Mouse (Mus musculus) fat pad, adult 2 months (tissue): ENCODE data around the gene Rad51b.

ENCODE experiments used
- DNase-seq: peaks from one replicate; pipeline ENCODE4 v3.0.0-alpha.2; 2011; ENCODE audit warnings: low read depth, low spot score; ENCODE audit errors: extremely low read depth

The Rad51b gene

DNA sequence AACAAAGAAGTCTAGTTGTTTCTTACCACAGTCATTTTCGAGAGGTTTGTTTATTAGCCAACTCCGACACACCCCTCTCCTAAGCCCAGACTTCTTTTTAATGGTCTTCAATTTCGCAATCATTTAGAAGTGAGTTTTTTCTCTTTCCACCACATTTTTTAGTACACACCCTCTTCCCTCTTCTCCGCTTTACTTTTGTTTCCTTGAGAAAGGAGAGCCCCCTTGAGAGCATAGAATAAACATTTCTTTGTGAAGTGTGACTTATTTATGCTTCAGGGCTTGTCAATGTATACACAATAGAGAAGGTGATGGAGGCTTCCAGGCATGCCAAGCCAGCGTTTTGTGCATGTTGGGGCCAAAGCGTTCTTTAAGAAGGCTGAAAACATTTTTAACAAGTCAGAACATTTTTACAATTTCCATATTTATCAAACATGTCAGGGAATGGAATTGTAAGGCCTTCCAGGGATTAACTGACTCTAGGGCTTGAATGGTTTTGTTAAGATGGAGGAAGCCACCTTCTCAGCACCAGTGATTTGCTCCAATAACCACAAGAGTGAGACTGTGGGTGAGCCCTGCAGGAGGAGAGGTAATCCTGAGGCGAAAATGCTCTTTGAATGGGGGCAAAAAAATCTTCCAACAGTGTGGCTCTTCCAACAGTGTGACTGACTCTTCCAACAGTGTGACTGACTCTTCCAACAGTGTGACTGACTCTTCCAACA is 136.8 kb downstream of the Rad51b start:
- DNase-seq = no peak

DNA sequence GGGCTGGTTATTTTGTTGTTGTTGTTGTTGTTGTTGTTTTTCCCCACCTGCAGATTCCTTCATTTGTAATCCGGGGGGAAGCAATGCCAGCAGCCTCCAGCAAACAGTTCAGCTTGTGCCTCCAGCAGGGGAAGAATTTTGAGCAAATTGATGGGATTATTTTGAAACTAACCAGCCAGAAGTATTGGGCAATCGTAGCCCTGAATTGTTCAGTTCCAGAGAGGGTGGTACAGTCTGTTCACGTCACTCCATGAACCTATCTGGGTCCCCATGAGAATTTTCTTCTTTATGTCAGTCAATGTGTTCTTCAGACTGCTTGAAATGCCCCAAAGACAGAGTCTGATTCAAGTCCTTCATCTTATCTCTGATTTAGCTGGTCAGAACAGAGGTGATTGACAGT is 138.4 kb downstream of the Rad51b start:
- DNase-seq = no peak

DNA sequence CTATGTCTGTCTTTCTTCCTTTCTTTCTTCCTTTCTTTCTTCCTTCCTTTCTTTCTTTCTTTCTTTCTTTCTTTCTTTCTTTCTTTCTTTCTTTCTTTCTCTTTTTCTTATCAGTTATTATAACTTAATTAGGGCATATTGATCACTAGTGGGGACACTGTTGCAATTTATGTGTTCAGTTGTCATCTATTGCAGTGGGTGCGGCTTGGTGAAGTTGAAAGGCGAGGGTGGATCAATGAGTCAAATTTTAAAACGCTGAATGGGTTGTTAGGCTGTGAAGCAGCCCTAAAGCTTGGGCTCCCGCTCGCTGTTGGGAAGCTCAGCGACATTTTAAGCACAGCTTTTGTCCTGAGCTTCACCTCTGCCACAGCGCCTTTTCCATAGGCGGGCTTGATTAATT is 139.0 kb downstream of the Rad51b start:
- no peak for DNase-seq

DNA sequence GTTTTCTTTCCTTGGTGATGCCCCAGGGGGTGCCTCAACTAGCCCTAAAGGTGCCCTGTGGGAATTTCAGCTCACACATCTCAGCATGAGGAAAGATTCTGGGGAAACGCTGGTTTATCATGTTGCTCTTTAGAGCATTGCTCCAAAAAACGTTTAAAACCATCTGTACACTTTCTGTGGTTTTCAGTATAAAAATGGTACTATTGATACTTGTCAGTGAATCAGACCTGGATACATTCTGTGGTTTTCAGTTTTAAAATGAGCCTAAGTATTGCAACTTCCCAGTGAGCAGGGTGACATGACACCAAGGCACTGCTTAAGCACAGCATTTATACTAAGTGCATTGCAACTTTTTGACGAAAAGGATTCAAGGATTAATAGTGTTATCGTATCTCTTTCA is 139.8 kb downstream of the Rad51b start:
- DNase-seq = no peak

DNA sequence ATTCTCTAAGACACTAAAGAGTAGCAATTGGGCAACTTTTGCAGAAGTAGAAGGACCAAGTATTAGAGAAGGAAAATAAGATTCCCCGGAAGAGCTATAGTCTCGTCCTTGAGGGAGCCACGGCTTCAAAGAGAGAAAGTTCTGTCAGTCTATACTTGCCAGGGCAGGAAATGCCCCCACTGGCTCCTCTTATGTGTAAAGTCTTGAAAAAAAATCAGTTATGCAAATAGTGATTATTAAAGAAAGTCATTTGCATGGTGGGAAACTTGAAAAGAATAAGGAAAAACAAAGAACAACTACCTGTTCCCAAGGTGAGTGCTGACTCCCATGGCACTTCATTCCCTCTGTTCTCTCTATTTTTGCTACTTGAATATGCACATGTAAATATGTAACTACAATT is 140.5 kb downstream of the Rad51b start:
- DNase-seq = no peak

DNA sequence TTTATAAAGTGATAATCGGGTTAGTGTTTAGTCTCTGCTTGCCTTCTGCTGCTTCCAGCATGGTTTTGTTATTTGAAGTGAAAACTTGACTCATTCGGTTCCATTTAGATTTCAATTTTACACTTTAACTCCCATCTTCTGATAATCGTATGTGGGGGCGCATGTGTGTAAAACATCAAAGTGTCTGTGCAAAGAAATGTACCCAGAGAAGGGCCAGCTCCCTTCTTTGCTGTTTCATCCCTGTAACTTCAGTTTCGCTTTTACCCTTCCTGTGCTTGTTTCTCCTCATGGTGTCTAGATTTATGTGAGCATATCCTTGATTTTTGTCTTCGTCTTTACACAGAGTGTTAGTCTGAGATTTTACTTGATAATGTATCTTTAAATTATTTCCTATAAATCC is 142.9 kb downstream of the Rad51b start:
- DNase-seq = no peak

DNA sequence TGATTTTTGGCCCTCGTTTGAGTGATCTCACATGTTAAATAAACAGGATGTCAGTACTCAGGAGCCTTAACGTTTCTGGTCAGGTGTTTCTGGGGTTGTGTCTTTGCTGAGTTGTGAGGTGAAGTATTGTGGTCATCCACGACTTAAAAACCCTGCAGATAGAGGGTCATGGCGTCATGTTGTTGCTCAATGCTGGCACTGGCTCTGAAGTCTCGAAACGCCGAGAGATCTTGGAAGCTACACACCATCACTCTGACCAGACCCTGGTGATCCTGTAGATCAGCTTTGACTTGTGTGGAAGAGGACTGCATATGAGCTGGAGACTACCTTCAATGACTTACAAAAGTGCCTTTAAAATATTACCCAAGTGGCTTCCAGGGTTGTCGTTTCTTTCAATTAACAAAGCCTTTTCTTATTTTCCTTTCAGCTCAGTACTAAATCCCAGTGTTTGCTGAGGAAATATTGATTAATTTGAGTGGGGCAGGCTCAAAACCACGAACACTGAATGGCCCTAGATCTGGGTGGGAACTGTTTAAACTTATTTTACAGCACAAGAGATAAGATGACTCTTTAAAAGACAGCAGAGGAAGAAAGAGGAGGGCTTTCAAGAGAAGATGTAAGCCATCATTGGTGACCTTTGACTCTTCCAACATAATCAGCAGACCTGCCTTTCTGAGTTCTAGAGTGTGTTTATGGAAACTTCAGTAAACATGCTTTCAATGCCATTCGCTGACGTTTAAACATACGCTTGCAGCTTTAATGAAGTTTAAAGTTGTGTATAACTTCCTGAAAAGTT is 144.3 kb downstream of the Rad51b start:
- DNase-seq = no peak

DNA sequence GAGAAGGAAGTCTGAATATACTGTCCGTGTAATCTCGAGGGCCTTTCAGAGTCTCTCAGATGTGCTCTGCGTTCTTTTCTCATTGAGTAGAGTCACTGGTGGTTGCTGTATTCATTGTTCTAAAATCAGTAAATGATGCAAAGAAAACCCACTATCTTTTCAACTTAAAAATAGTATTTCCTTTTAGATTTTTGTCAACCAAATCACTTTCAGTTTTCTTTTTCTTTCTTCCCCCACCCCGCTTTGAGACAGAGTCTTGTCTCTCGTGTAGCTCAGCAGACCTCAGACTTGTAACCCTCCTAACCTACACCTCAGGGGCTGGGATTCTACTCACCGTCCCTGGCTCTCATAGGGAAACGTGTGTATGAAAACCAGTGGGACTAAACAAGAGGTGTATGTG is 145.0 kb downstream of the Rad51b start:
- no peak for DNase-seq

DNA sequence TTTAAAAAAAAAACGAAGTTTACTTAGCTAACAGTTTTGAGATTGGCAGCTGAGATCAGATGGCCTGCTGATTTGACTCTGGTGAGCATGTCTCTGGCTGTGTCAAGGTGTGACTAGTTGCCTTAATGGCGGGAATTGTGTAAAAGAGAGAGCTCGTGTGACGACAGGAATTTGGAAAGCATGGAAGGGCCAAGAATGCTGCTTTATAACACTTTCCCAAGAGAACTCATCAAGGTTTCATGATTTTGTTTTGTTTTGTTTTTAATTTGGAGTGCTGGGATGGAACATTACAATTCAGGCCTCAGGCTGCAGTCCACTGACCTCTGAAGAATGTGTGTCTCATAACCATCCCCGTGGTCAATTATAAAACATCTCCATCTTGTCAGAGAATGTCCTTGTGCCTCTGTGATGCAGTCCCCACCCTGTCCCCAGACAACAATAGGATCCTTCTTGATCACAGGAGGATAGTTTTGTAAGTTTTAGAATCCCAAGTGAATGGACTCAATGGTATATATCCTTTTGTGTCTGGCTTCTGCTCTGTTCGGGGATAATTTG is 145.8 kb downstream of the Rad51b start:
- DNase-seq = no peak

DNA sequence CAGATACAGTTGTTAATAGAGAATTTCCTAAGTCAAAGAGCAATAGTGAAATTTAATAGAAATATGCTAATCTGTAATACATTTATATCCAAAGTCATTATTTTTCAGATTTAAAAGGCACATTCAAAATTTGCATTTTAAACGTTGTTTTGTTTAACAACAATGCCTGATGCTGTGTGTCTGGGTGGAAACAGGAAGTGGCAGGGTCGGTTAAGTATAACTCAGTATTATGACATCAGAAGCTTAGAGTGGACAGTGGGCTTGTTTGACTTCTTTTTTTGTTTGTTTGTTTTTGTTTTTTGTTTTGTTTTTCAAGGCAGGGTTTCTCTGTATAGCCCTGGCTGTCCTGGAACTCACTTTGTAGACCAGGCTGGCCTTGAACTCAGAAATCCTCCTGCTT is 147.6 kb downstream of the Rad51b start:
- no peak for DNase-seq

DNA sequence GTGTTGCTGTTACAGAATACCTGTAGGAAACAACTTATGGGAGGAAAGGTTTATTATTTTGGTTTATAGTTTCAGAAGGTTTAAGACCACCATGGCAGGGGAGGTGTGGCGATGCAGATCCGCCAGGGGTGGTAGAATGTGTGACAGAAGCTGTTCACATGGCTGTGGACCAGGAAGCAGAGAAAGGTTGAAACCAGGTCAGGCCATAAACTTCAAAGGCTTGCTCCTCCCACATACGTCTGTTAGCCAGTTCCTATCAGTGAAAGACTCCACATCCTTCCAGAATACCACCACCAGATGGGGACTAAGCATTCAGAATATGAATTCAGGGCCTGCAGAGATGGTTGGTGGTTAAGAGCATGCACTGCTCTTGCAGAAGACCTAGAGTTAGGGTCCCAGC is 150.0 kb downstream of the Rad51b start:
- no peak for DNase-seq

DNA sequence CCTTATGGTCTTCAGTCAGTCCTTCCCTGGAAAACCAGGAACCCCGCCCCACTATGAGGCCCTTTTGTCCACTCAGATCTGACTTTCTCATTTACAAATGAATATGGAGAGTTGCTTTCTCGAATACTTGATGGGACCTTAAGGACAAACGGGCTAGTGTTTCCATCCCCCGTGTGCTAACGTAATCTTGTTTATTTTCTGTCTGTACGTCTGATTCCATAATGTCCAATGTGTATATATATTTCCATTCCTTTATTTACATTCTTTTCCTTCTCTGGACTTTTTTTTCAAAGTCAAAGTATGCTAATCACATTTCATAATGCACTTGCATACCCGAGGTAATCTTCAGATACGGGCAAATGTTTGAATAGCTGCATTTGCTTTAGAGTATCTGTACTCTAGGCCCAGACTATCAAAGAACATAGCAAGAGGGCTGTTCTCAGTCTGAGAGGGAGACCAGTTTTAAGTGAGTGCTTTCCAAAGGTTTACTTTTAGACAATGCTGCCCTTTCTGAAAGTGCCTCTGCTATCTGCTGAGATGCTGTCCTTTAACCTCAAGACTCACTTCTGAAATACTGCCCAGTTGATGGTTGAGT is 152.8 kb downstream of the Rad51b start:
- DNase-seq = no peak

DNA sequence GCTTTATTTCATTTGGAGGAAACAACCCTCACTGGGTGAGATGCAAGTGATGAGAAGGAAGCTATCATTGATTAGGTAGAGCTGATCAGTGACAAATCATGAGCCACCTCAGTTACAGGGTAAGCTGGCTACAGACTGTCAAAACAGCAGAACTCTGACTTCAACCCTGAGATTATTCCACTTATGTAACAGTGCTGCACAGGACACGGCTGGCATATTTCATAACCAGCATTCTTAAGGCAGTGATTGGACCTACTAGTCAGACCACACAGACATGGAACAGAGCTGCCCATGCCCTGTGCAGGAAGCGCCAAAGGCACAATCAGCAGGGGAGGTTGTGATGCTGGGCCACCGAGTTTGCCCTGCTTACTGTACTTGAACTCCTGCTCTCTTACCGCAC is 155.8 kb downstream of the Rad51b start:
- no peak for DNase-seq

DNA sequence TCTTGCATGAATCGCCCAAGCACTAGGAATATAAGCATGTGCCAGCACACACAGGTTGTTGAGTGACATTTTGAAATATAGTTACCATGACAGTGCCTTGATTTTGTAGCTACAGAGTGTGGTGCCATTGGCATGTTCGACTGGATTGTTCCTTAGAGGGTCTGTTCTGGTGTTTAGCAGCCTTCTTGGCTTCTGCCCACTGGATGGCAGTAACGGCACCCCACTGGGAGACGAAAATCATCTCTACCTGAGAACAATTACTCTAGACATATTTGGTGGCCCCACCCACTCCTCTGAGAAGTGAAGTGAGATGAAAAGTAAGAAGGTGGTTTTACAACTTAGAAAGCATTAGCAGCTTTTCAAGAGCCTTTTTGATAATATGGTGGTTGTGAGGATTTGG is 156.9 kb downstream of the Rad51b start:
- DNase-seq = no peak

DNA sequence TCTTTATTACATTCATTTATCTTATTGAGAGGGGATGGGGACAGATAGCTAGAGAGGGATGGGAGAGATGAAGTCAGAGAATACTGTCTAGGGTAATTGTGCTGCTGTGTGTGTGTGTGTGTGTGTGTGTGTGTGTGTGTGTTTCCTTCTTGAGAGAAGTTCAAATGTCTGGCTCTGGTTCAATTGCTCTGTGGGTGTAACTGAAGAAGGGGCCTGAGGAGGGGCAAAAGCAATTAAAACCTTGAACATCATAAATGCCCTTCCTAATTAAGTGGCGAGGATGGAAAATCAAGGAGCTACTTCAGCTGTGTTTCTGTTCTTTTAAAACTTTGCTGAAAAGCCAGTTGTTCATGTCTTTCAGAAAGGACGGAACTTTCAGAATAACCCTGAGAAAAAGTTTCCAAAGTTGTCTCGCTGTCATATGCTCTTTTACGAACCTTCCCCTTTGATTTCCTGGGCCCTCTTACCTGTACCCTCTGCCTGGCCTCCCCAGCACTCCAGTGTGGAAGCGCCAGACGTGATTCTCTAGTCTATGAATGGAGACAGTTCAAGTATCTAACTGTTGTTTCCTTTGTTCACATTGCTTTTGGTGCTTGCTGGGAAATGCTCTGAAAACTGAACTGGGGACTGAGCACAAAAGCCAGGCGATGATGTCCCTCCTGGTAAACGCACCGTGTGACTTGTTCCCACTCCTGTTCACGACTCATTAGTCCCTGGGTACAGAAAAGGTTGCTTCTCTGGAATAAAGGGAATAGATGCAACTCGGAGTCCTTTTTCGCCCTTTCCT is 158.2 kb downstream of the Rad51b start:
- no peak for DNase-seq

DNA sequence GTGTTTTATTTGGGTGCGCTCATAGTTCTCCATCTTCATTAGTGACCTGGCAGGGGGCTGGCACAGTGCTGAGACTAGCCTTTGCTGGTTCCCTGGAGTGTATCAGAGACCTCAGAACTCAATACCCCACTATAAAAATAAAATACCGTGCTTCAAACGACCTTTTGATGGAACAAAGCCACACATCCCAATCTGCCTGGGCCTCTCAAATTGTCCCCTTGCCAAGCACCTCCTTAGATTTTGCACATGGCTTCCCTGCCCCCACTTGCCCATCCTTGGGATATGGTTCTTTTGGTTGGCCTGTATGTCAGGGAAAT is 158.7 kb downstream of the Rad51b start:
- no peak for DNase-seq

DNA sequence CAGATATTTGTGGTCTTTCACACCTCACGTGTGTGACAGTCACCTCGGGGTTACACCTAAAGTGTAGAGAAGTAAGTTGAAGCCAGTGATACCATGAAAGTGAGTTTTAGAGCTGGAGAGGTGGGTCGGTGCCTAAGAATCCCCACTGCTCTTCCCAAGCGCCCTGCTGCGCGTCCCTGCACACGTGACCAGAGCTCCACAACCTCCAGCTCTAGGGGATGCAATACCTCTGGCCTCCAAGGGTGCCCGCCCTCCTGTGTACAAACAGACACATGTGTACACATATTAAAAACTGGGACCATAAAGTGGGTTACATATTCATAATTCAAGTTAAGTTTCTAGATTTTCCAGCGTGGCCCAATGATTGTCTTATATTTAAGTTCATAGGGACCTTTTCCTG is 159.2 kb downstream of the Rad51b start:
- DNase-seq = no peak

DNA sequence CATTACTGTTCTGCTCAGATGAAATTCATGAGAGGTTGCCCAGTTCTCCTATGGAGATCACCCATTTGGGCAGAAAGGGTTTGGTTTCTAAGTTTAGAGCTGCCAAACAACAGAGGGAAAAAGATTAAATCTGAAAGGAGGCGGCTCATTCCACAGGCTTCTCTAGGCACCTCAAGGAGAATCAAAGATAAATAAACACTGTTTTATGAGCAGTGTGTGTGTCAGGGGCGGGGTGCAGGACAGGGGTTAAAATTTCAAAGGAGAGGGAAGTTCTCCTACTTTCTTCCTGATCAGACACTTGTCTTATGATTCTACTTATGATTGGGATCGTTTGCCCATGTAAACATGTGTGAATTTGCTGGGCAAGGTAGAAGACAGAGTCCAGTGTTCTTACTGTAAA is 166.3 kb downstream of the Rad51b start:
- no peak for DNase-seq

DNA sequence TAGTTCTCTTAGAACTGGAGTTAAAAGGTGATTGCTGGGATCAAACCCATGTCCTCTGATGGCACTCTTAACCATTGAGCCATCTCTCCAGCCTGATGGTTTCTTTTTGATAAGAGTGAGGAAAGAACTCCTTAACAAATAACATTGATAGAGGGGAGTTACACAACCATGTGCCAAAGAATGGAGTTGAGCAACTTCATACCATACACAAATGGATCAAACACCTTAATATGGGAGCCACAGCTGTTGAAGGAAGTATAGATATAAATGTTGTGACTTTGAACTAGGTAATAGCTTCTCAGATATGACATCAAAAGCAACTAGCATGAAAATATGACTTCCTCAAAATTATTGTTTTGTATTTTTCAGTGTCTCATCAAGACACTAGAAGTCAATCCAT is 173.0 kb downstream of the Rad51b start:
- no peak for DNase-seq

DNA sequence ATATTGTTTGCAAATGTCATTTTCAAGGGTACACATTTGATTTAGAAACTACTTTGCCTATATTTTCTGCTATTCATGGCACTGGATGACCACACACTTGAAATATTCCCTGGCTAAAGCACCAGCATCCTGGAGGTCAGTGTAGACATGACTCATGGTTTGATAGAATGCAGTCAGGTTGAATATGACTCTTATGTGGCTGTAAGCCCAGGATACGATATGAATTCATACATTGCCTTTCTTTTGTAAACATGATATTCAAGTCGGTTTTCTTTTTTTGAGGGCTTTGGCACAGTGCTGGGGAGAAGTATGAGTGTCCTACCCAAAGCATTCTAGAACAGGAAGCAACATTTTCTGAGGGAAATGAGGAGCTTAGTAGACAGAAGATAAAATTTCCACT is 174.8 kb downstream of the Rad51b start:
- DNase-seq = no peak

DNA sequence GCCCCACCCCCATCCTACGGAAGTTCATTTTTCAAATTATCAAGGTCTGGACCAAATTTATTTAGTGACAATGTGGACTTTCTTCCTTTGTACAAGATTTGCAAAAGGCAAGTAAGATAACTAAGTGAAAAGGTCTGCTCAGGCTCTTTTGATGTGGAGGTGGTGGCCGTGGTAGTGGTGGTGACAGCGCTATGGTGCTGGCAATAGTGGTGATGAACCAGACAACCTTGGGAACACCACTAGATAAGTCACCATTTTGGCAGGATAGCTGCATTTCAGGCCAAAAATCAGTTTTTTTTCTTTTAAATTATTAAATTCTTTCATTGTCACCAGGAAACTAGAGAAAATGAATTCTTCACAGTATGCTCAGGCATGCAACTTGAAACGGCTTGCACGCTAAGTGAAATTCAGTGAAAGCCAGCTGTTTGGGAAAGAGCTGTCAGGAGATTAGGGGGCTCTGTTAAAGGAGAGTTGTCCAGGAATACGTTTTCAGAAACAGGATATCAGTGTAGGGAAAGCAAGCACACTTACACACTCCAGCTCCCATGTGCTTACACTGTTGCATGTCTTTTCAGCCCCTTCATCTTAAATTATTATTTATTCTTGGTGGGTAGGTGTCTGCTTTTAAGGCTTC is 179.4 kb downstream of the Rad51b start:
- DNase-seq = no peak
